Mouse (Mus musculus) megakaryocyte, embryonic 14.5 days (primary cell): ENCODE results near the gene Cbfa2t3.

Experiments used
- FLI1 ChIP-seq: IDR thresholded peaks from 2 replicates; pipeline ENCODE4 v1.6.1; 2012; ENCODE audit warnings: low read length, inconsistent platforms, mixed read lengths
- GATA1 ChIP-seq: IDR thresholded peaks from 3 replicates; pipeline ENCODE4 v1.6.1; 2012; ENCODE audit warnings: mixed read lengths, low read length, inconsistent platforms, borderline replicate concordance

DNA sequence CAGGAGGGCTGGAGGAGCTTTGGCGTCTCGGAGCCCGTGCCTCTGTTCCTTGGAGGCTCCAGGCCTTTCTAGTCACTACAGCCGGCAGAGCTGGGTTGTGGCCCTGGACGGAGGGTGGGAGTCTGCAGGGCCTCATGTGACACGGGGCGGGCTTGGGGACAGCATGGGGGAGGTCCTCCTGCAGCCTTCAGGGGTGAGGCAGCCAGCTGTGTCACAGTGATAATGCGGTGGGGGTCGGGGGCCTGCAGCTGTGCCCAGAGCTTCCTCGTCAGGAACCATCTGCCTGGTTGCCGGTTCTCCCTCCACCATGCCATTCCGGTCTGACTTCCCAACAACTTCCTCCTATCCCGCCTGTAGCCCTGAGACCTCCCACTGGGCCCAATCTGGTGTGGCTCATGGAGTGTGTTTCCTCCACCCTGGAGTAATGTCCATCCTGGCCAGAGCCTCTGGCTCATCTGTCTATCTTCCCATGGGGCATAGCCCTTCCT, at the start of gene Cbfa2t3:
- TF ChIP-seq GATA1 (peak; percentile 46; the same call in 1 of the 3 replicates), FLI1 (peak; percentile 51; the same call in 1 of the 2 replicates)
